Mouse (Mus musculus): Measurements from ENCODE around the gene Selp. TPM values are rescaled to one million over a fixed set of nuclear protein-coding genes. Genes with fewer than 3 reads are reported as not detected.
A peak's percentile ranks its signal among the peaks of the same experiment; 100 is the strongest.

The Selp gene
- total RNA-seq, 2 experiments from 2014 or later = 1.6 to 1.8 TPM

- DNase-seq = peak; percentile 42 to 84
Measured at GRCm38 (mm10) chr1:164184142-164184870, 69.2 kb downstream of the Selp start.

- DNase-seq = peak in 1 of 2 experiments; percentile 5
Measured at GRCm38 (mm10) chr1:164184871-164185223, 69.8 kb downstream of the Selp start.

GRCm38 (mm10) chr1:164185316-164185715, 70.3 kb downstream of the Selp start:
- no peak for DNase-seq

GRCm38 (mm10) chr1:164187002-164187560, 72.0 kb downstream of the Selp start:
- DNase-seq = no peak

GRCm38 (mm10) chr1:164199551-164199950, 84.5 kb downstream of the Selp start:
- DNase-seq = no peak

Other genes with a start within 250 kb of the Selp start
- 1 to 10 TPM; 4.2 to 5.2 TPM for gene Scyl3, start 186.2 kb upstream of the Selp start, total RNA-seq (2021)
- gene BC055324, start 120.5 kb upstream of the Selp start, total RNA-seq (2021) = 1 to 10 TPM in 1 of 2 experiments, under 1 TPM in 1; 0.72 to 2.0 TPM
- gene Mettl18, start 120.4 kb upstream of the Selp start, total RNA-seq (2021) = 1 to 10 TPM; 3.4 to 5.1 TPM
- under 1 TPM in 1 of 2 experiments, not detected in 1; 0.37 TPM for gene Sele, start 67.0 kb upstream of the Selp start, total RNA-seq (2021)
- gene Sell, start 53.3 kb upstream of the Selp start, total RNA-seq (2021) = 1 to 10 TPM in 1 of 2 experiments, under 1 TPM in 1; 0.65 to 9.8 TPM
- 1 to 10 TPM; 1.4 to 1.9 TPM for gene F5, start 36.6 kb downstream of the Selp start, total RNA-seq (2021)
- gene Slc19a2, start 133.8 kb downstream of the Selp start, total RNA-seq (2021) = 1 to 10 TPM; 4.9 to 5.7 TPM
- 1 to 10 TPM; 8.1 to 9.8 TPM for gene Ccdc181, start 160.3 kb downstream of the Selp start, total RNA-seq (2021)
- gene Nme7, start 188.9 kb downstream of the Selp start, total RNA-seq (2021) = 1 to 10 TPM; 3.1 to 3.8 TPM
- gene Blzf1, start 192.2 kb downstream of the Selp start, total RNA-seq (2021) = 10 to 100 TPM; 21.6 to 23.6 TPM